ENCODE assay signal across 13 mouse cellular contexts in genomic region chr4:148833245-148833990, GRCm38 (mm10). TPM values are rescaled to one million over a fixed set of nuclear protein-coding genes. Genes with fewer than 3 reads are reported as not detected.
DNase-seq lines count a peak whose midpoint lies in the region; ATAC-seq lines count a peak whose summit lies in the region.
"Had no signal": no experiment of that assay in that cellular context is flagged by ENCODE, and none has a peak within 500 bp of the region (broad histone marks: within the 10 kb centered on the region; RNA-seq: fewer than 3 reads in every experiment).

No protein-coding gene starts in this region.

- peak; percentile 74 for DNase-seq in embryonic facial prominence, embryonic 14.5 days (ENCODE audit: low spot score)
- DNase-seq in heart, adult 9 months (ENCODE audit: low spot score in 2 of 2): peak; percentile 39 to 45
- peak; percentile 56 for DNase-seq in lung, postnatal 14 days
- no peak for DNase-seq in adipocyte (ENCODE audit: low spot score)
- DNase-seq in right cerebral cortex, postnatal 36 days (ENCODE audit: low spot score in 2 of 2): no peak
- no peak for DNase-seq in right cerebral cortex, adult 2 months (ENCODE audit: low spot score in 2 of 2)
- DNase-seq: cerebellum, postnatal 36 days; liver, postnatal 0 days; thymus, adult 2 months had no signal

- H3K9me3 ChIP-seq in embryonic facial prominence, embryonic 14.5 days (ENCODE audit: control insufficient read depth, low read length): no peaks in the 10 kb centered on the region
- no peaks in the 10 kb centered on the region for H3K9me3 ChIP-seq in kidney, embryonic 15.5 days (replicated peaks)
- H3K9me3 ChIP-seq: hindbrain, embryonic 13.5 days; limb, embryonic 10.5 days had no signal

- no peak overlapping the region for H3K9ac ChIP-seq in embryonic facial prominence, embryonic 14.5 days (ENCODE audit: low read depth, low read length)
- no peak overlapping the region for H3K9ac ChIP-seq in kidney, embryonic 15.5 days
- H3K9ac ChIP-seq: hindbrain, embryonic 13.5 days; liver, postnatal 0 days had no signal

- WGBS in embryonic facial prominence, embryonic 14.5 days: 62% methylated on average over 21 of the region's 21 CpGs
- WGBS in kidney, embryonic 15.5 days: 58% methylated on average over 21 of the region's 21 CpGs

- no peaks in the 10 kb centered on the region for H3K36me3 ChIP-seq in embryonic facial prominence, embryonic 14.5 days (ENCODE audit: control insufficient read depth, insufficient read depth, low read length)
- no peaks in the 10 kb centered on the region for H3K36me3 ChIP-seq in kidney, embryonic 15.5 days
- H3K36me3 ChIP-seq: hindbrain, embryonic 13.5 days; limb, embryonic 10.5 days had no signal

- H3K4me1 ChIP-seq in embryonic facial prominence, embryonic 14.5 days (ENCODE audit: control insufficient read depth, insufficient read depth, low read length): peaks cover 32% of the 10 kb centered on the region
- peaks cover 48% of the 10 kb centered on the region for H3K4me1 ChIP-seq in kidney, embryonic 15.5 days

- H3K4me2 ChIP-seq in embryonic facial prominence, embryonic 14.5 days (ENCODE audit: low read depth, low read length): no peak overlapping the region; the same call in 1 of the 2 replicates
- peak overlapping the region; percentile 32 for H3K4me2 ChIP-seq in kidney, embryonic 15.5 days
- H3K4me2 ChIP-seq: hindbrain, embryonic 13.5 days had no signal

- H3K27ac ChIP-seq in embryonic facial prominence, embryonic 14.5 days (replicated peaks; ENCODE audit: low read depth, low read length): no peak overlapping the region
- 0 out of 2 replicates have a peak overlapping the region, but pooled peaks have one; percentile 18 for H3K27ac ChIP-seq in kidney, embryonic 15.5 days
- H3K27ac ChIP-seq: hindbrain, embryonic 13.5 days had no signal

- ATAC-seq in embryonic facial prominence, embryonic 14.5 days (ENCODE audit: low read depth): peak; percentile 45; the same call in 1 of the 2 replicates
- ATAC-seq in kidney, embryonic 15.5 days (replicated peaks; ENCODE audit: low FRiP score): no peak; the same call in 1 of the 2 replicates
- ATAC-seq: liver, postnatal 0 days had no signal

- H3K4me3 ChIP-seq in embryonic facial prominence, embryonic 14.5 days (ENCODE audit: low read depth, low read length): no peak overlapping the region
- no peak overlapping the region for H3K4me3 ChIP-seq in kidney, embryonic 15.5 days (replicated peaks)
- H3K4me3 ChIP-seq: erythroblast, embryonic 14.5 days; hindbrain, embryonic 13.5 days; limb, embryonic 10.5 days had no signal

- H3K27me3 ChIP-seq in embryonic facial prominence, embryonic 14.5 days (replicated peaks; ENCODE audit: control insufficient read depth, insufficient read depth, low read length): no peaks in the 10 kb centered on the region
- no peaks in the 10 kb centered on the region for H3K27me3 ChIP-seq in kidney, embryonic 15.5 days

RNA-seq across cellular contexts. Expression of gene Casz1, which starts 29.2 kb away (rescaled TPM):
- polyA plus RNA-seq in embryonic facial prominence, embryonic 14.5 days (2014; fragmentation: Nextera tagmentation; extraction: Ambion mirVana): 7.8 and 7.9 TPM in 2 replicates
- polyA plus RNA-seq in kidney, embryonic 15.5 days (2015; fragmentation: Nextera tagmentation; extraction: Ambion mirVana): 7.1 and 7.3 TPM in 2 replicates

Comparison
In these comparisons a context has a peak if more than half of its experiments do, and no peak if none do; other contexts are left out.
1. DNase-seq: peak in embryonic facial prominence, embryonic 14.5 days (single experiment), heart, adult 9 months (2 of 2) and lung, postnatal 14 days (single experiment); none in adipocyte (single experiment), right cerebral cortex, postnatal 36 days (0 of 2) and right cerebral cortex, adult 2 months (0 of 2).